Mouse (Mus musculus) neural tube, embryonic 14.5 days (tissue): ENCODE results near the gene C730034F03Rik. TPM values are rescaled to one million over a fixed set of nuclear protein-coding genes. Genes with fewer than 3 reads are reported as not detected.
A peak's percentile ranks its signal among the peaks of the same experiment; 100 is the strongest.

Experiments
- ATAC-seq: fragments of 200-750 bp; cut with Nextera tagmentation; 2 replicates; pipeline ENCODE4 v1.8.0; 2017; ENCODE audit warnings: low read depth, mild to moderate bottlenecking, moderate TSS enrichment, moderate library complexity
- H3K27ac ChIP-seq: fragments of 300-500 bp; sonication (generic); 2 replicates; pipeline ENCODE4 v1.5.1; 2014; ENCODE audit warnings: low read depth, mild to moderate bottlenecking, control low read depth, low read length, moderate library complexity, mixed read lengths
- H3K27me3 ChIP-seq: fragments of 300-500 bp; sonication (generic); 2 replicates; pipeline ENCODE4 v1.6.1; 2014; ENCODE audit warnings: low read length; ENCODE audit not compliant: control insufficient read depth, insufficient read depth
- H3K36me3 ChIP-seq: fragments of 300-500 bp; sonication (generic); 2 replicates; pipeline ENCODE4 v1.6.1; 2014; ENCODE audit warnings: low read length, mixed read lengths; ENCODE audit not compliant: control insufficient read depth, insufficient read depth
- H3K4me1 ChIP-seq: fragments of 300-500 bp; sonication (generic); 2 replicates; pipeline ENCODE4 v1.6.1; 2014; ENCODE audit warnings: low read length; ENCODE audit not compliant: control insufficient read depth, insufficient read depth
- H3K4me2 ChIP-seq: fragments of 300-500 bp; sonication (generic); 2 replicates; pipeline ENCODE4 v1.6.1; 2014; ENCODE audit warnings: mild to moderate bottlenecking, low read depth, low read length, control low read depth
- H3K4me3 ChIP-seq: fragments of 300-500 bp; sonication (generic); 2 replicates; pipeline ENCODE4 v1.5.1; 2014; ENCODE audit warnings: low read depth, low read length, control low read depth, mixed read lengths
- H3K9ac ChIP-seq: fragments of 300-500 bp; sonication (generic); replicated peaks from 2 replicates; pipeline ENCODE4 v1.6.1; 2014; ENCODE audit warnings: low read depth, mild to moderate bottlenecking, control low read depth, low read length, mixed read lengths
- H3K9me3 ChIP-seq: fragments of 300-500 bp; sonication (generic); 2 replicates; pipeline ENCODE4 v1.6.1; 2016; ENCODE audit warnings: low read length; ENCODE audit not compliant: control insufficient read depth
- WGBS: fragments of 180-500 bp; shearing (Covaris S2); extraction: QIAGEN DNeasy Blood & Tissue Kit; methylation state at CpG from one replicate; pipeline ENCODE4 v1.1.7; 2014; 5-methylcytosine and 5-hydroxymethylcytosine counted together
- polyA plus RNA-seq: library from polyadenylated mRNA; unstranded; fragments of >200 nt; fragmentation: Nextera tagmentation; extraction: Ambion mirVana; gene quantifications from 2 replicates; pipeline ENCODE4 v1.2.1, GENCODE M21; 2014

C730034F03Rik gene
- polyA plus RNA-seq, 1 experiment from 2014 or later, result 5.8 TPM

DNA sequence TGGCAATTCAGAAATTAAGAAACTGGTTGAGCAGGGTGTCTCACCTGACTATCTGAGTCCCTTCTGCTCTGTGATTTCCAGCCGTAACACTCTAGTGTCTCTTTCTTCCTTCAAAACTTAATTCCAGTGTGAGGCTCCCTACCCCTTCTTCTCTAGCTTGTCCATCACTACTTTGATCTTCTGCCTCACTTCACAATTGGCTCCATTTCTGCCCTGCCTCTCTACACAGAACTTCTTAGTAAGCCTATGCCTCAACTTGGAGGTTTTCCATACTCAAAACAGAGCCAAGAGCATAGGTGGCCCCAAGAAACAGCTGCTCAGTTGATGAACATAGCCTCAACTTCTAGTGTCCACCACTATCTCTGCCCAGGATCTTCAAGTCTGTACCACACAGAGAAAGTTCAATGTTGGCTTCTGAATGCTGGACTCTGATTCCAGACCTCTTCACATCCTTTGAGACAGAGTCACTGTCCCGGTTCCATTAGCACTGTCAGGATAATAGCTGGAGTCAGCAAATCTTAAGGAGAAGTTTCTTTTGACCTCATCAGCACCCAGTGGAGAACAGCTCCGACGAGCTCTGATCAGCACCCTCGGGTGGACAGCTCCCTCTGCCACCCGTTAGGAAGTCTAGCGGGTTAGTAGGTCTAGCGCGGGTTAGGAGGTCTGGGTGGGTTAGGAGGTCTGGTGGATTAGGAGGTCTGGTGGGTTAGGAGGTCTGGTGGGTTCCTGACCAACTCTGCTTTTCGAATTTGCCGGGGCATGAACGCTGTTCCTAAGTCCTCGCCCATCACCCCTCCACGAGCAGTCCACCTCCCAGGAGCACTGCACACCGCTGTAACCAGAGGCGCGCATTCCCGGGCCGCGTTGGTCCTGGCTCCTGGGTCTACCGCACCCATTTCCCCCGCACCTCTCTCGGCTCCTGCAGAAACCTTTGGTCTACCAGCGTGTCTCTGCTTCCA, 23.8 kb downstream of the C730034F03Rik start:
- Histone ChIP-seq H3K4me1 (peaks cover 16% of the 10 kb centered on the region), H3K36me3 (peaks cover 16% of the 10 kb centered on the region), H3K4me3 (peak overlapping the region; percentile 71), H3K9ac (peak overlapping the region; percentile 86), H3K4me2 (peak overlapping the region; percentile 77), H3K9me3 (no peaks in the 10 kb centered on the region), H3K27ac (peak overlapping the region; percentile 86), H3K27me3 (peaks cover 4% of the 10 kb centered on the region; the same call in 1 of the 2 replicates)
- 5% methylated on average over 24 of the region's 24 CpGs for WGBS
- ATAC-seq, result peak; percentile 81

GRCm38 (mm10) chr15:89453865-89454478, 24.6 kb downstream of the C730034F03Rik start, which contains the start of gene Mapk8ip2:
Gene Mapk8ip2, plus strand, starts transcription at chr15:89453913.
- WGBS, result under 1% methylated on average over 46 of the region's 53 CpGs
- Histone ChIP-seq H3K4me3 (peak within 1 kb of the TSS; percentile 71), H3K9me3 (no peaks in the 10 kb centered on the region)

DNA sequence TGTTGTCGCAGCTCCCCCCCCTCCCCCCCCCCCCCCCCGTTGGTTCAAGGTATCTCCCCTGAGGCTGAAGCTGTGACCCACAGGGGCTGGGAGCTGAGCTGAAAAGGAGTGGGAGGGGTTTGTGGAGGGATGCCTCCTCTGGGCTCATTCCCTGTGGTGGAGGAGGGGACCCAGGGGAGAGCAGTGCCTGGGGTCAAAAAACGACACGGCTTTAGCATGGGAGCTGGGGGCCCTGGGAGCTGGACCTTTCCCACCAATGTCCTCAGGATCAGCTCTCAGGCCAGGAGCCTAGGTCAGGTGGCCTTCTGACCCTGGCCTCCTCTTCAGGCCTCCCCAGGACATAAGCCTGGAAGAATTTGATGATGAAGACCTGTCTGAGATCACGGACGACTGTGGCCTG, 25.5 kb downstream of the C730034F03Rik start:
- ATAC-seq, result peak; percentile 39; the same call in 1 of the 2 replicates
- Histone ChIP-seq H3K9ac (peak overlapping the region; percentile 86), H3K27ac (0 out of 2 replicates have a peak overlapping the region, but pooled peaks have one; percentile 4), H3K27me3 (peaks cover 4% of the 10 kb centered on the region; the same call in 1 of the 2 replicates), H3K36me3 (peaks cover 31% of the 10 kb centered on the region), H3K9me3 (no peaks in the 10 kb centered on the region), H3K4me1 (peaks cover 16% of the 10 kb centered on the region), H3K4me3 (peak overlapping the region; percentile 71), H3K4me2 (peak overlapping the region; percentile 77)
- 16% methylated on average over 5 of the region's 6 CpGs for WGBS

More at GRCm38 (mm10) chr15:89453865-89454478, 24.6 kb downstream of the C730034F03Rik start, which contains the start of gene Mapk8ip2:
- Histone ChIP-seq H3K4me1 (peaks cover 16% of the 10 kb centered on the region), H3K36me3 (peaks cover 24% of the 10 kb centered on the region), H3K27me3 (peaks cover 4% of the 10 kb centered on the region; the same call in 1 of the 2 replicates), H3K9ac (peak within 1 kb of the TSS; percentile 86), H3K27ac (peak within 1 kb of the TSS; percentile 86), H3K4me2 (peak within 1 kb of the TSS; percentile 77)
- ATAC-seq, result peak; percentile 84

DNA sequence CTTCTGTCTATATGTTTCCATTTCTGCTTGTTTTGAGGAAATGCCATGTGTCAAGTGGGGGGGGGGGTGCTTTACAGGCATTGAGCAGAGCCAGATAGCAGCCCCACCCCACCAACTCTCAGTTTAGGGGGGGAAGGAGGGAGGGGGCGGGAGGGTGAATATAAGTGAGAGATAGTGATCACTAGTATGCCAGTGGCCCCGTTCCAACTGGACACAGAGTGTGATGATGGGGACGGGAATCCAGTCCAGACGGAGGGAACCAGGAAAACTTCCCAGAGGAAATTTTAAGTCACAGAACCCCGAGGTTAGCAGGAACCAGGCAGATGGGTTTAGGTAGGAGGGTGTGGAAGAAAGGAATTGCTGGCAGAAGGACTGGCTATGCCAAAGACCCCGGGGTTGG, 26.3 kb downstream of the C730034F03Rik start:
- H3K27me3 ChIP-seq, result peaks cover 4% of the 10 kb centered on the region; the same call in 1 of the 2 replicates
- H3K36me3 ChIP-seq, result peaks cover 37% of the 10 kb centered on the region
- H3K4me1 ChIP-seq, result peaks cover 16% of the 10 kb centered on the region
- no peak for ATAC-seq
- H3K4me2 ChIP-seq, result peak overlapping the region; percentile 77
- H3K27ac ChIP-seq, result no peak overlapping the region
- no peaks in the 10 kb centered on the region for H3K9me3 ChIP-seq
- peak overlapping the region; percentile 86; the same call in 1 of the 2 replicates for H3K9ac ChIP-seq
- H3K4me3 ChIP-seq, result peak overlapping the region; percentile 71
- 82% methylated on average over 6 of the region's 6 CpGs for WGBS

DNA sequence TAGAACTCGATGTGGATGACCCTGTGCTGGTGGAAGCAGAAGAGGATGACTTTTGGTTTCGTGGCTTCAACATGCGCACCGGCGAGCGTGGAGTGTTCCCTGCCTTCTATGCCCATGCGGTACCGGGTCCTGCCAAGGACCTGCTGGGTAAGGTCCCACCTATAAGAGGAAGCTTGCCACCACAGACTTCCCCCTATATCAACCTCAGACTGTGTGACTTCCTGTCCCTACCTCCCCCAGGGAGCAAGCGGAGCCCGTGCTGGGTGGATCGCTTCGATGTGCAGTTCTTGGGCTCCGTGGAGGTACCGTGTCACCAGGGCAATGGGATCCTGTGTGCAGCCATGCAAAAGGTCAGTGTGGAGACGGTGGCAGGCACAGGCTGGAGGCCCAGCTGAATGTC, 29.6 kb downstream of the C730034F03Rik start:
- H3K27me3 ChIP-seq, result no peaks in the 10 kb centered on the region
- no peaks in the 10 kb centered on the region for H3K9me3 ChIP-seq
- H3K4me3 ChIP-seq, result no peak overlapping the region
- no peak overlapping the region for H3K27ac ChIP-seq
- 93% methylated on average over 15 of the region's 15 CpGs for WGBS
- no peak overlapping the region for H3K4me2 ChIP-seq
- H3K4me1 ChIP-seq, result peaks cover 16% of the 10 kb centered on the region
- H3K36me3 ChIP-seq, result peaks cover 51% of the 10 kb centered on the region
- H3K9ac ChIP-seq, result no peak overlapping the region
- no peak for ATAC-seq

DNA sequence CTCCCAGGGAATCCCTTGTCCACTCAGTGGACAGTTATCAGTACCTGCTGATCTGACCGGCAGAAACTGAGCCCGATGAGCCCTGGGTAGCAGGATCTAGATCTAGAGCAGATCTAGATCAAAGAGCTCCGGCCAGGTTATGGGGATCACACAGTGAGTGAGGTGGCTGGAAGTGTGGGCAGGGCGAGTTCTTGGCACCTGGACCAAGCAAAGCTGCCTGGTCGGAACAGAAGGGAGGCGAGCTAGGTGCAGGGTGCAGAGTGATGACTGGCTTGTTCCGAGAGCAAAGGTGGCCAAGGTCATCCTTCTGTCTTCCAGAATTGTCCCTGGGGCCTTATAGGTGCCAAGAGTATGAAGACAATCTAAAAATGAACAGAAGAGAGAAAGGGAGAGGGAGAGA, 30.4 kb downstream of the C730034F03Rik start:
- H3K27me3 ChIP-seq, result no peaks in the 10 kb centered on the region
- WGBS, result 91% methylated on average over 7 of the region's 7 CpGs
- no peak overlapping the region for H3K4me3 ChIP-seq
- H3K4me1 ChIP-seq, result peaks cover 13% of the 10 kb centered on the region
- H3K36me3 ChIP-seq, result peaks cover 51% of the 10 kb centered on the region
- no peak overlapping the region for H3K4me2 ChIP-seq
- H3K27ac ChIP-seq, result no peak overlapping the region
- ATAC-seq, result no peak
- H3K9me3 ChIP-seq, result no peaks in the 10 kb centered on the region
- no peak overlapping the region for H3K9ac ChIP-seq

DNA sequence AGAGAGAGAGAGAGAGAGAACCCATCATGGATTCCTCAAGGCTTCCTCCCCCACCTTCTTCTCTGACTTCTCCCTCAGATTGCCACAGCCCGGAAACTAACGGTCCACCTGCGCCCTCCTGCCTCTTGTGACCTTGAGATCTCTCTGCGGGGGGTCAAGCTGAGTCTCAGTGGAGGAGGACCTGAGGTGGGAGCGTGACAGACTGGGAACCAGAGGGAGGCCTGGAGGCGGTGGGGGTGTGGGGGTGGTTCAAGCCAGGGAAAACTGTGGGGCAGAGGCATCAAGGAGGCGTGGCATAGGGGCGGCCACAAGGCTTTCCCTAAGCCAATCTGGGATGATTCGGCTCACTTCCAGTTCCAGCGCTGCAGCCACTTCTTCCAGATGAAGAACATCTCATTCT, 30.9 kb downstream of the C730034F03Rik start:
- 79% methylated on average over 10 of the region's 10 CpGs for WGBS

GRCm38 (mm10) chr15:89461321-89461720, 31.9 kb downstream of the C730034F03Rik start:
- no peaks in the 10 kb centered on the region for H3K9me3 ChIP-seq
- no peaks in the 10 kb centered on the region for H3K4me1 ChIP-seq
- no peak overlapping the region for H3K4me3 ChIP-seq
- no peaks in the 10 kb centered on the region for H3K27me3 ChIP-seq
- peaks cover 51% of the 10 kb centered on the region for H3K36me3 ChIP-seq
- H3K4me2 ChIP-seq, result no peak overlapping the region
- no peak for ATAC-seq
- 79% methylated on average over 15 of the region's 15 CpGs for WGBS
- H3K27ac ChIP-seq, result no peak overlapping the region
- H3K9ac ChIP-seq, result no peak overlapping the region

More for the DNA sequence above, 30.9 kb downstream of the C730034F03Rik start:
- Histone ChIP-seq H3K9me3 (no peaks in the 10 kb centered on the region), H3K36me3 (peaks cover 51% of the 10 kb centered on the region), H3K4me2 (no peak overlapping the region), H3K27me3 (no peaks in the 10 kb centered on the region), H3K9ac (no peak overlapping the region), H3K27ac (no peak overlapping the region), H3K4me1 (peaks cover 9% of the 10 kb centered on the region), H3K4me3 (no peak overlapping the region)
- ATAC-seq, result no peak
